Mouse (Mus musculus): ENCODE data around the gene Fam129c. TPM values are rescaled to one million over a fixed set of nuclear protein-coding genes. Genes with fewer than 3 reads are reported as not detected.
A peak's percentile ranks its signal among the peaks of the same experiment; 100 is the strongest.

The Fam129c gene
- polyA plus RNA-seq, 1 experiment, result 23.9 TPM

- Histone ChIP-seq H3K27ac (ENCODE audit: control insufficient read depth, insufficient read depth, low read length) (no peak overlapping the region; the same call in 1 of the 2 replicates), H3K27me3 (ENCODE audit: control insufficient read depth, insufficient read depth, low read length) (no peaks in the 10 kb centered on the region), H3K36me3 (ENCODE audit: control insufficient read depth, insufficient read depth, low read length) (no peaks in the 10 kb centered on the region), H3K4me1 (replicated peaks; ENCODE audit: control insufficient read depth, insufficient read depth, low read length) (peaks cover 18% of the 10 kb centered on the region), H3K4me3 (ENCODE audit: control insufficient read depth, insufficient read depth, low read length) (peak overlapping the region; percentile 63)
- 43% methylated on average over 5 of the region's 5 CpGs for WGBS
- no peak for TF ChIP-seq POLR2A (IDR thresholded peaks at IDR 0.05; ENCODE audit: control insufficient read depth, extremely low read depth, insufficient read depth, low read length, poor library complexity)
- no peak for TF ChIP-seq CTCF (IDR thresholded peaks at IDR 0.05; ENCODE audit: borderline replicate concordance, control insufficient read depth, extremely low read depth, insufficient read depth, low read length, poor library complexity)
- DNase-seq, result no peak
Measured at GRCm38 (mm10) chr8:71612141-71612540, 14.7 kb downstream of the Fam129c start.

DNA sequence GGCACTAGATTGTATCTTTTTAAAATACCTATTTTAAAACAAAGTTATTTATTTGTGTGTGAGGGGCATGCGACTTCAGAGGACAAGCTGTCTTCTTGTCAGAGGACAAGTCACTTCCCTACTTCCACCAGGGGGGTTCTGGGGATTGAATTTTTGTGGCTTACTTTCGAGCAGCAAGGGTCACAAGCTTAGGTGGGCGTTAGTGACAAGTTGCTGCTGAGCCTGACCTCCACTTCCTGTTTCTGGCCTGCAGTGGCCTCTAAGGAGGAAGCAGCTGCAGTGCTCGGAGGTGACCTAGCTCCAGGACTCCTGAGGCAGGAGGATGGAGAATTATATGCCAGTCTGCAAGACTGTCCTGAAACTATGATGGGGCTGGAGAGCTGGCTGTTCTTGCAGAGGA is 16.0 kb downstream of the Fam129c start:
- no peak for DNase-seq
- H3K36me3 ChIP-seq (ENCODE audit: control insufficient read depth, insufficient read depth, low read length), result peaks cover 2% of the 10 kb centered on the region
- H3K4me1 ChIP-seq (replicated peaks; ENCODE audit: control insufficient read depth, insufficient read depth, low read length), result peaks cover 18% of the 10 kb centered on the region
- 35% methylated on average over 4 of the region's 4 CpGs for WGBS
- no peak overlapping the region for H3K27ac ChIP-seq (ENCODE audit: control insufficient read depth, insufficient read depth, low read length)
- no peaks in the 10 kb centered on the region for H3K27me3 ChIP-seq (ENCODE audit: control insufficient read depth, insufficient read depth, low read length)
- H3K4me3 ChIP-seq (ENCODE audit: control insufficient read depth, insufficient read depth, low read length), result no peak overlapping the region
- no peak for TF ChIP-seq POLR2A (IDR thresholded peaks at IDR 0.05; ENCODE audit: control insufficient read depth, extremely low read depth, insufficient read depth, low read length, poor library complexity)
- TF ChIP-seq CTCF (IDR thresholded peaks at IDR 0.05; ENCODE audit: borderline replicate concordance, control insufficient read depth, extremely low read depth, insufficient read depth, low read length, poor library complexity), result no peak

DNA sequence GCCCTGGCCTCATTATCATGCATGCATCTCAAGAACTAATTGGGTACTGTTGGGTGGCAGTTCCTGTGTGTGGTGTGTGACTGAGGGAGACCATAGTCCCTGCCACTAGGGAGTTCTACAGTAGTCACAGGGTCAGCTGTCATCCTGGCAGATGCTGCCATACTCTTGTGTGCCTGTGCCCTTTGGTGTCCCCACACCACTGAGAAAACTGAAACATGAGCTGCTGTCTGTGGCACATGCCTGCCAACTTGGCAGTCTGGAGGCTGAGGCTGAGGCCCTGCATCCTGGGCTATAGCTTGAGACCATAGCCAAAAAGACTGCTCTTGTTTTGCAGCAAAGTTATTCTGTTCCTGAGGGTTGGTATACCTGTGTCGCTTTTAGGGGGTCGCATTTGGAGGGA is 22.3 kb downstream of the Fam129c start:
- Histone ChIP-seq H3K4me1 (replicated peaks; ENCODE audit: control insufficient read depth, insufficient read depth, low read length) (no peaks in the 10 kb centered on the region), H3K27me3 (ENCODE audit: control insufficient read depth, insufficient read depth, low read length) (no peaks in the 10 kb centered on the region), H3K27ac (ENCODE audit: control insufficient read depth, insufficient read depth, low read length) (no peak overlapping the region), H3K36me3 (ENCODE audit: control insufficient read depth, insufficient read depth, low read length) (peaks cover 21% of the 10 kb centered on the region), H3K4me3 (ENCODE audit: control insufficient read depth, insufficient read depth, low read length) (no peak overlapping the region)
- TF ChIP-seq POLR2A (IDR thresholded peaks at IDR 0.05; ENCODE audit: control insufficient read depth, extremely low read depth, insufficient read depth, low read length, poor library complexity) (no peak), CTCF (IDR thresholded peaks at IDR 0.05; ENCODE audit: borderline replicate concordance, control insufficient read depth, extremely low read depth, insufficient read depth, low read length, poor library complexity) (no peak)
- DNase-seq, result no peak
- 96% methylated on average over 2 of the region's 2 CpGs for WGBS

- Histone ChIP-seq H3K4me3 (ENCODE audit: control insufficient read depth, insufficient read depth, low read length) (no peak overlapping the region), H3K27me3 (ENCODE audit: control insufficient read depth, insufficient read depth, low read length) (no peaks in the 10 kb centered on the region), H3K4me1 (replicated peaks; ENCODE audit: control insufficient read depth, insufficient read depth, low read length) (peaks cover 25% of the 10 kb centered on the region), H3K27ac (ENCODE audit: control insufficient read depth, insufficient read depth, low read length) (no peak overlapping the region), H3K36me3 (ENCODE audit: control insufficient read depth, insufficient read depth, low read length) (peaks cover 15% of the 10 kb centered on the region; the same call in 1 of the 2 replicates)
- DNase-seq, result no peak
- WGBS, result 83% methylated on average over 1 of the region's 1 CpGs
- no peak for TF ChIP-seq CTCF (IDR thresholded peaks at IDR 0.05; ENCODE audit: borderline replicate concordance, control insufficient read depth, extremely low read depth, insufficient read depth, low read length, poor library complexity)
- TF ChIP-seq POLR2A (IDR thresholded peaks at IDR 0.05; ENCODE audit: control insufficient read depth, extremely low read depth, insufficient read depth, low read length, poor library complexity), result no peak
Measured at GRCm38 (mm10) chr8:71625088-71625487, 27.6 kb downstream of the Fam129c start.

DNA sequence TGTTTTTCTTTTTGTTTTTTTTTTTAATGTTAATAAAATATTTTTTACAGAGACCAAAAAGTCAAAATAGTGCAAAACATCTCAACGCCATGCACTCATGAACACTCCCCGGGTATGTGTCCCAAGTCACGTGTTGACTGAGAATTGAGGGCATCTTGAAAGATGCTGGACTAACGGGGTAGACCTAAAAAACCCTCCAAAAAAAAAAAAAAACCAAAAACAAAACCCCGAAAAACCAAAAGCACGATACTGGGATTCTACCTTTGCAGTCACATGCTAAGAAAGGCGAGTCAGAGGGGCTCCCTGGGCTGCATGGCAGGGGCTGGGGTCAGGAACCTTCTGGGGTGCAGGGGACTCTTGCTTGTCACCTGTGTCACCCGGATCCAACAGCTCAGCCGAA is 29.3 kb downstream of the Fam129c start:
- Histone ChIP-seq H3K4me1 (replicated peaks; ENCODE audit: control insufficient read depth, insufficient read depth, low read length) (peaks cover 26% of the 10 kb centered on the region), H3K4me3 (ENCODE audit: control insufficient read depth, insufficient read depth, low read length) (no peak overlapping the region), H3K36me3 (ENCODE audit: control insufficient read depth, insufficient read depth, low read length) (peaks cover 12% of the 10 kb centered on the region; the same call in 1 of the 2 replicates), H3K27me3 (ENCODE audit: control insufficient read depth, insufficient read depth, low read length) (no peaks in the 10 kb centered on the region), H3K27ac (ENCODE audit: control insufficient read depth, insufficient read depth, low read length) (no peak overlapping the region)
- no peak for DNase-seq
- 88% methylated on average over 9 of the region's 9 CpGs for WGBS
- TF ChIP-seq CTCF (IDR thresholded peaks at IDR 0.05; ENCODE audit: borderline replicate concordance, control insufficient read depth, extremely low read depth, insufficient read depth, low read length, poor library complexity), result no peak
- TF ChIP-seq POLR2A (IDR thresholded peaks at IDR 0.05; ENCODE audit: control insufficient read depth, extremely low read depth, insufficient read depth, low read length, poor library complexity), result no peak

DNA sequence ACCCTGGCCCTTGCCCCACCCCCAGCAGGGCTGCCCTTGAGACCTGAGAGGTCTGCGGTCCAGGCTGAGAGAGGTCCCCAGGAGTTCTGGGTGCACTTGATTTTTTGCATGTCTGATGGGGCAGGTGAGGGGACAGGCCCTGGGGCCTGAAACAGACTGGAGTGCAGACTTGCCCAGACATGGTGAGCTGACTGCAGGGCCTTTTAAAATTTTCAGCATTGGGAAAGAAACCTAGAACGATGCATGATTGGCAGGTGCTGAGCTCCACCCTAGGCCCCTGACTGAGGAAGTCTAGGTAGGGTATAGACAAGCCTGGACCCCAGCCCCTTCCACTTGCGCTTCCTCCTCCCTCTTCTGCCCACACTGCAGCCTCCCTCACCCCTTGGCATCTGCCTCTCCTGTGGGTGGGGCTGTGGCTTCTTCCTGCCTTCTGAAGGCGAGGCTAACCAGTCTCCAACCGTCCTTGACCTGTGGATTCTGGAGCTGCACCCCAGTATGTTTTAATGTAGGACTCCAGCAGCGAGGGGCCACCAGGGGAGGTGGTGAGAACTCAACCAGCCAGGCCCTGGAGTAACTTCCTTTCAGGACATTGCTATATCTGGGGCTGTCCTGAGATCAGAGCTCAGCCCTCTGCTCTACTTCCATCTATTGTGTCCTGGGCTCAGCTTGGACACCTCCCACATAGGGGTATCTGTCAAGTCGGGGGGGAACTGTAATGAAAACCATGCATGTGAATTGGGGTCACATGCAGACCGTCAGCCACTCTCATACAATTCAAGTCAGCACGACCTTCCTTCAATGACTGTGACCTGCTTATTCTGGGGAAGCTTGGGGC is 30.0 kb downstream of the Fam129c start:
- Histone ChIP-seq H3K27ac (ENCODE audit: control insufficient read depth, insufficient read depth, low read length) (peak overlapping the region; percentile 14; the same call in 1 of the 2 replicates), H3K4me3 (ENCODE audit: control insufficient read depth, insufficient read depth, low read length) (no peak overlapping the region), H3K4me1 (replicated peaks; ENCODE audit: control insufficient read depth, insufficient read depth, low read length) (peaks cover 26% of the 10 kb centered on the region), H3K27me3 (ENCODE audit: control insufficient read depth, insufficient read depth, low read length) (no peaks in the 10 kb centered on the region), H3K36me3 (ENCODE audit: control insufficient read depth, insufficient read depth, low read length) (peaks cover 9% of the 10 kb centered on the region; the same call in 1 of the 2 replicates)
- 30% methylated on average over 9 of the region's 9 CpGs for WGBS
- DNase-seq, result no peak
- TF ChIP-seq CTCF (IDR thresholded peaks at IDR 0.05; ENCODE audit: borderline replicate concordance, control insufficient read depth, extremely low read depth, insufficient read depth, low read length, poor library complexity) (no peak), POLR2A (IDR thresholded peaks at IDR 0.05; ENCODE audit: control insufficient read depth, extremely low read depth, insufficient read depth, low read length, poor library complexity) (no peak)
